Mouse (Mus musculus) G1E-ER4 (cell line): ENCODE measurements around the gene Smpdl3b. TPM values are rescaled to one million over a fixed set of nuclear protein-coding genes. Genes with fewer than 3 reads are reported as not detected.

Source experiments
- GATA1 ChIP-seq: IDR thresholded peaks from one replicate; pipeline ENCODE4 v1.8.0; 2012; ENCODE audit warnings: low read length, inconsistent platforms
- polyA plus RNA-seq: library from polyadenylated mRNA; stranded (reverse); fragments of >175 nt; gene quantifications from 2 replicates; pipeline ENCODE4 v1.2.3, GENCODE M21; 2012

Gene Smpdl3b
- polyA plus RNA-seq, 1 experiment = 0.08 TPM

GRCm38 (mm10) chr4:132748778-132749177, 8.3 kb downstream of the Smpdl3b start:
- no peak for TF ChIP-seq GATA1

- no peak for TF ChIP-seq GATA1
These were observed 9.3 kb downstream of the Smpdl3b start for GRCm38 (mm10) chr4:132747664-132748259.

- no peak for TF ChIP-seq GATA1
These were observed 10.0 kb downstream of the Smpdl3b start for GRCm38 (mm10) chr4:132746911-132747517.

GRCm38 (mm10) chr4:132743992-132744911, 12.8 kb downstream of the Smpdl3b start:
- TF ChIP-seq GATA1 = no peak

- TF ChIP-seq GATA1 = no peak
These were observed 15.6 kb downstream of the Smpdl3b start for GRCm38 (mm10) chr4:132741491-132741890.

- TF ChIP-seq GATA1 = no peak
These were observed 21.2 kb downstream of the Smpdl3b start for GRCm38 (mm10) chr4:132735894-132736293.

GRCm38 (mm10) chr4:132735389-132735788, 21.7 kb downstream of the Smpdl3b start:
- no peak for TF ChIP-seq GATA1

- no peak for TF ChIP-seq GATA1
These were observed 22.3 kb downstream of the Smpdl3b start for GRCm38 (mm10) chr4:132734766-132735165.

- no peak for TF ChIP-seq GATA1
These were observed 23.8 kb downstream of the Smpdl3b start for GRCm38 (mm10) chr4:132733071-132733770.

- TF ChIP-seq GATA1 = no peak
These were observed 24.8 kb downstream of the Smpdl3b start, which contains the start of gene Xkr8 for GRCm38 (mm10) chr4:132732148-132732684. Gene Xkr8, minus strand, starts transcription at chr4:132732546.

- no peak for TF ChIP-seq GATA1
These were observed 25.4 kb downstream of the Smpdl3b start for GRCm38 (mm10) chr4:132731616-132732015.

GRCm38 (mm10) chr4:132728233-132728632, 28.8 kb downstream of the Smpdl3b start:
- TF ChIP-seq GATA1 = no peak

- no peak for TF ChIP-seq GATA1
These were observed 38.8 kb downstream of the Smpdl3b start for GRCm38 (mm10) chr4:132718251-132718650.

GRCm38 (mm10) chr4:132713181-132713580, 43.9 kb downstream of the Smpdl3b start:
- no peak for TF ChIP-seq GATA1

- no peak for TF ChIP-seq GATA1
These were observed 50.2 kb downstream of the Smpdl3b start for GRCm38 (mm10) chr4:132706885-132707284.
